Mouse (Mus musculus) liver, postnatal 0 days (tissue): ENCODE data around the gene Ppp1r16b.

Experiments
- CTCF ChIP-seq: sonication (generic); IDR thresholded peaks from 2 replicates; pipeline ENCODE4 v1.5.1; 2016; ENCODE audit warnings: antibody characterized with exemption, low read depth
- EP300 ChIP-seq: IDR thresholded peaks from 2 replicates; pipeline ENCODE4 v1.6.1; 2016; ENCODE audit warnings: antibody characterized with exemption, low read depth, mild to moderate bottlenecking

DNA sequence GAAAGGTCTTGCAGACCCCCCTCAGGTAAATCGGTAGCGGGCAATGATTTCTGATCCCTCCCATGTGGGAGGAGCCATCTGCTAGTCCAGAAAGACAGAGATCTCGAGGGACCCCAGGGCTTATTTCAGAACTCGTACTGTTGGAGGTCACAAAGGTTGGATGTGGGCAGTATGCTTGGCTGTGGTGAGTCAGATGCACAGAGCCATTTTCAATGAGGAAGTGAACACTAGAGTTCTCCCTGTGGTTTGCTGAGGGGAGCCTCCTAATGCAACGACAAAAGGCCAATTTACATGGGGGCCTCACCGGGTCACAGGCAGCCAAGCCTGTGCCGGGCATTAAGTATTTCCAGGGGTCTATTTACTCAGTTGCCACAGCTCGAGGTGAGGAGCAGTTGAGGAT lies 12.7 kb downstream of the Ppp1r16b start:
- TF ChIP-seq CTCF (no peak), EP300 (no peak)
